Mouse (Mus musculus): ENCODE measurements at regions not wholly inside any gene's neighbourhood (a gene's known extent, or its start where the extent isn't known, plus 50 kb on each side); places are given as distances from the start of the nearest gene placed in this dataset.
A peak's percentile ranks its signal among the peaks of the same experiment; 100 is the strongest.

GRCm38 (mm10) chr11:64652811-64653210 is 216.4 kb upstream of the F930015N05Rik start:
- Histone ChIP-seq H3K4me3 (no peak overlapping the region), H3K27me3 (replicated peaks) (no peaks in the 10 kb centered on the region), H3K4me1 (replicated peaks) (0 out of 2 replicates have a peak, but pooled peaks cover 2% of the 10 kb centered on the region), H3K4me2 (no peak overlapping the region), H3K9ac (no peak overlapping the region), H3K36me3 (no peaks in the 10 kb centered on the region), H3K9me3 (replicated peaks) (no peaks in the 10 kb centered on the region), H3K27ac (ENCODE audit: poor library complexity, severe bottlenecking) (no peak overlapping the region)
- no peak for ATAC-seq (ENCODE audit: insufficient number of reproducible peaks, low FRiP score)

DNA sequence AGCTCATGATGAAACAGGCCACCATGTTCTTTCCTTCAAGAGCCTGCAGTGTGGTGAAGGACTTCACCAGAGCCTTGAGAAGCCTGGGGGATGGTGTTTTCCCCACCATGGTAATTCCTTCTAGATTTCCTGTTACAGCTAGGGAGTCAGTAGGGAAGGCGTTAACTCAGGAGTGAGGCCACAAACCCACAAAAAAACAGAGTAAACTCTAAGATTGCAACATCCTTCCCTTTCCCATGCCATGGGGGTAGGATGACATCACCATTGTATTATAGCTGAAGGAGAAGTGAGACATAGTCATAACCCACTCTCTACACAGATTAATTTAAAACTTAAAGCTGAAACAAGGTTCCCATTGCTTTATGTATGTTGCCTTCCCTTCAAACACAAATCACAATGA is 218.7 kb upstream of the F930015N05Rik start:
- no peak overlapping the region for H3K9ac ChIP-seq
- ATAC-seq (ENCODE audit: insufficient number of reproducible peaks, low FRiP score) = no peak
- no peak overlapping the region for H3K4me2 ChIP-seq
- H3K4me1 ChIP-seq (replicated peaks) = 0 out of 2 replicates have a peak, but pooled peaks cover 2% of the 10 kb centered on the region
- no peak overlapping the region for H3K27ac ChIP-seq (ENCODE audit: poor library complexity, severe bottlenecking)
- H3K36me3 ChIP-seq = no peaks in the 10 kb centered on the region
- no peak overlapping the region for H3K4me3 ChIP-seq
- no peaks in the 10 kb centered on the region for H3K27me3 ChIP-seq (replicated peaks)
- no peaks in the 10 kb centered on the region for H3K9me3 ChIP-seq (replicated peaks)
- WGBS = 70% methylated on average over 1 of the region's 1 CpGs

- no peaks in the 10 kb centered on the region for H3K36me3 ChIP-seq
- peak overlapping the region; percentile 41; the same call in 1 of the 2 replicates for H3K4me2 ChIP-seq
- H3K4me3 ChIP-seq = no peak overlapping the region
- 17% methylated on average over 6 of the region's 6 CpGs for WGBS
- H3K9me3 ChIP-seq (replicated peaks) = no peaks in the 10 kb centered on the region
- H3K27ac ChIP-seq (ENCODE audit: poor library complexity, severe bottlenecking) = no peak overlapping the region
- no peak for ATAC-seq (ENCODE audit: insufficient number of reproducible peaks, low FRiP score)
- no peak overlapping the region for H3K9ac ChIP-seq
- H3K27me3 ChIP-seq (replicated peaks) = no peaks in the 10 kb centered on the region
- peaks cover 9% of the 10 kb centered on the region; the same call in 1 of the 2 replicates for H3K4me1 ChIP-seq (replicated peaks)
These were observed 226.7 kb upstream of the F930015N05Rik start for GRCm38 (mm10) chr11:64663166-64663565.

DNA sequence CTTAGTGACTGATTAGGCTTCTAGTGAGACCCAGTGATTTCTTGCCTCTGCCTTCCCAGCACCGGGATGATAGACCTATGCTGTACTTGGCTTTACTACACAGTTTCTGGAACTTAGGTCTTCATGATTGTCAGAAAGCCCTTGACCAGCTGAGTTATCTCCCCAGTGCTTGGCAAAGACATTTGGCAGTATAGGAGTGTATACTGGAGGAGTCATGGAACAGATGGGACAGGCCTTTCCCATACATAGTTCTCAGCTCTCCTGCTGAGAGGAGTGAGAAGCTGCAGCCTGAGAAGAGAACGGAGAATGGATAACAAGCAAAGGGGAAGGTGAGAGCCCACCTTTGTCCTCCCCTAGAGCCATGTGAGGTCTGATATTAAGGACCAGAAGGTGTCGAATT is 230.6 kb upstream of the F930015N05Rik start:
- Histone ChIP-seq H3K4me1 (replicated peaks) (peaks cover 14% of the 10 kb centered on the region), H3K4me3 (no peak overlapping the region), H3K27ac (ENCODE audit: poor library complexity, severe bottlenecking) (no peak overlapping the region), H3K9me3 (replicated peaks) (no peaks in the 10 kb centered on the region), H3K9ac (no peak overlapping the region), H3K27me3 (replicated peaks) (no peaks in the 10 kb centered on the region), H3K4me2 (no peak overlapping the region), H3K36me3 (no peaks in the 10 kb centered on the region)
- ATAC-seq (ENCODE audit: insufficient number of reproducible peaks, low FRiP score) = no peak
- WGBS = 68% methylated on average over 3 of the region's 3 CpGs

DNA sequence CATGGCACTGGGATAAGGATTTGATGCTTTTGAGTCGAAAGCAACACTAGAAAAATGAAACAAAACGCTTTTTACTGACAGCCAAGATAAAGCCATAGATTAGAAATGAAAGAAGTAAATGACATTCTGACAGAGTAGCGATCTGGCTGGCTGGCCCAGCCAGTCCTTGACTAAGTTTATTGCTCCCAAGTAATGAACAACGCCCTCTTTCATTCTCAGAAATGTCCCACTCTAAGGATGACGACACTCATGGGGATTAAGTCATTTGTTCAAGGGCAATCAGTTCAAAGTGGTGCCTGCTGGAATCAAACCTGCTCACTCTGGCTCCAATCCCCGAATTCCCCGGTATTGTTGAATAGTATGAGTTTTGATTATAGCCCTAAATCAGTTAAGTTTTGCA is 231.1 kb upstream of the F930015N05Rik start:
- H3K27ac ChIP-seq (ENCODE audit: poor library complexity, severe bottlenecking) = no peak overlapping the region
- peaks cover 15% of the 10 kb centered on the region for H3K4me1 ChIP-seq (replicated peaks)
- no peak overlapping the region for H3K9ac ChIP-seq
- H3K4me3 ChIP-seq = no peak overlapping the region
- ATAC-seq (ENCODE audit: insufficient number of reproducible peaks, low FRiP score) = no peak
- no peaks in the 10 kb centered on the region for H3K27me3 ChIP-seq (replicated peaks)
- H3K4me2 ChIP-seq = no peak overlapping the region
- H3K9me3 ChIP-seq (replicated peaks) = no peaks in the 10 kb centered on the region
- no peaks in the 10 kb centered on the region for H3K36me3 ChIP-seq
- WGBS = 58% methylated on average over 7 of the region's 7 CpGs

- H3K4me3 ChIP-seq = no peak overlapping the region
- 26% methylated on average over 3 of the region's 3 CpGs for WGBS
- peaks cover 4% of the 10 kb centered on the region; the same call in 1 of the 2 replicates for H3K9me3 ChIP-seq (replicated peaks)
- no peaks in the 10 kb centered on the region for H3K27me3 ChIP-seq (replicated peaks)
- no peak for ATAC-seq (ENCODE audit: insufficient number of reproducible peaks, low FRiP score)
- H3K27ac ChIP-seq (ENCODE audit: poor library complexity, severe bottlenecking) = no peak overlapping the region
- no peak overlapping the region for H3K9ac ChIP-seq
- H3K4me2 ChIP-seq = no peak overlapping the region
- no peaks in the 10 kb centered on the region for H3K36me3 ChIP-seq
- H3K4me1 ChIP-seq (replicated peaks) = peaks cover 6% of the 10 kb centered on the region
These were observed 235.4 kb upstream of the F930015N05Rik start for GRCm38 (mm10) chr11:64671898-64672297.

GRCm38 (mm10) chr11:64673546-64673945 is 237.1 kb upstream of the F930015N05Rik start:
- Histone ChIP-seq H3K4me3 (no peak overlapping the region), H3K4me2 (no peak overlapping the region), H3K36me3 (no peaks in the 10 kb centered on the region), H3K27ac (ENCODE audit: poor library complexity, severe bottlenecking) (no peak overlapping the region), H3K9ac (no peak overlapping the region), H3K4me1 (replicated peaks) (peaks cover 6% of the 10 kb centered on the region), H3K9me3 (replicated peaks) (peaks cover 9% of the 10 kb centered on the region; the same call in 1 of the 2 replicates), H3K27me3 (replicated peaks) (no peaks in the 10 kb centered on the region)
- no peak for ATAC-seq (ENCODE audit: insufficient number of reproducible peaks, low FRiP score)
- 61% methylated on average over 4 of the region's 4 CpGs for WGBS

DNA sequence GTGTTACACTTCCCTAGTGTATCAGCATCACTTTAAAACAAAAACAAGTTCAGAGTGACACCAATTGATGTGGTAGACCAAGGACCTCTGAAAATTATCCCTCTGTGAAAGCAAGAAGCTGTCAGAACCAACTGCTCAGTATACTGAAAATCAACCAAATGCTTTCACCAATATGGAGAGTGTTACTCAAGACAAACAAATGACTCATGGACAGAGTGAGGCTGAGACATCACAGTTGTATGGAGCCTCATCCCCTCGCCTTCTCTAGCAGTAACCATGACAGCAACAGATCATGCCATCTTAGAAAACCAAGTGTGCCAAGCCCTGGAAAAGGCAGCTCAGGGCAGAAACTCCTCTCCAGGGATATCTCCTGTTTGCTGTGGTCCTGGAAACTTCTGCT is 267.3 kb upstream of the F930015N05Rik start:
- ATAC-seq (ENCODE audit: insufficient number of reproducible peaks, low FRiP score) = no peak
- H3K4me2 ChIP-seq = no peak overlapping the region
- H3K9me3 ChIP-seq (replicated peaks) = no peaks in the 10 kb centered on the region
- 38% methylated on average over 1 of the region's 1 CpGs for WGBS
- H3K27ac ChIP-seq (ENCODE audit: poor library complexity, severe bottlenecking) = no peak overlapping the region
- no peaks in the 10 kb centered on the region for H3K4me1 ChIP-seq (replicated peaks)
- H3K27me3 ChIP-seq (replicated peaks) = no peaks in the 10 kb centered on the region
- no peak overlapping the region for H3K9ac ChIP-seq
- H3K4me3 ChIP-seq = no peak overlapping the region
- H3K36me3 ChIP-seq = no peaks in the 10 kb centered on the region

GRCm38 (mm10) chr11:64711801-64712200 is 267.0 kb upstream of the Elac2 start:
- H3K36me3 ChIP-seq = no peaks in the 10 kb centered on the region
- H3K9me3 ChIP-seq (replicated peaks) = 0 out of 2 replicates have a peak, but pooled peaks cover 3% of the 10 kb centered on the region
- WGBS = 80% methylated on average over 2 of the region's 2 CpGs
- no peak overlapping the region for H3K27ac ChIP-seq (ENCODE audit: poor library complexity, severe bottlenecking)
- H3K4me2 ChIP-seq = no peak overlapping the region
- H3K27me3 ChIP-seq (replicated peaks) = peaks cover 4% of the 10 kb centered on the region; the same call in 1 of the 2 replicates
- ATAC-seq (ENCODE audit: insufficient number of reproducible peaks, low FRiP score) = no peak
- H3K9ac ChIP-seq = no peak overlapping the region
- no peaks in the 10 kb centered on the region for H3K4me1 ChIP-seq (replicated peaks)
- no peak overlapping the region for H3K4me3 ChIP-seq

DNA sequence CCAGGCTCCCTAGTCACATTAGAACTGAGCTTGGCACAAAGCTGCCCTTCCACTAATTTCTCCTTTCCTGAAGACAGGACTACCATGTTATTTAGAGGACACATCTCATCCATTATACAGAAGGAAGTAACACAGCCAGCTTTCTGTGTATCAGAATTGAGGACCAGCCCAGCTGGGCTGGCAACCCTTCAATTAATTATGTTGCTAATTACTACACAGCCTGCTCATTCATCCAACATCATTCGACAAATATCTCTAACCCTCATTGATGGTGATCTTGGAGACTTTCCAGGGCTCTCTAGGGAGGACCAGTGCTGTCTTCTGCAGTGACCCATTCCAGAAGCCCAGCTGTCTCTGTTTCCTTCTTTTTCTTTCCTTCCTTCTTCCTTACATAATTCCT is 263.7 kb upstream of the Elac2 start:
- 0 out of 2 replicates have a peak, but pooled peaks cover 3% of the 10 kb centered on the region for H3K9me3 ChIP-seq (replicated peaks)
- peaks cover 7% of the 10 kb centered on the region for H3K27me3 ChIP-seq (replicated peaks)
- H3K4me3 ChIP-seq = no peak overlapping the region
- no peak for ATAC-seq (ENCODE audit: insufficient number of reproducible peaks, low FRiP score)
- H3K4me1 ChIP-seq (replicated peaks) = no peaks in the 10 kb centered on the region
- 66% methylated on average over 1 of the region's 1 CpGs for WGBS
- no peaks in the 10 kb centered on the region for H3K36me3 ChIP-seq
- no peak overlapping the region for H3K27ac ChIP-seq (ENCODE audit: poor library complexity, severe bottlenecking)
- no peak overlapping the region for H3K9ac ChIP-seq
- no peak overlapping the region for H3K4me2 ChIP-seq

DNA sequence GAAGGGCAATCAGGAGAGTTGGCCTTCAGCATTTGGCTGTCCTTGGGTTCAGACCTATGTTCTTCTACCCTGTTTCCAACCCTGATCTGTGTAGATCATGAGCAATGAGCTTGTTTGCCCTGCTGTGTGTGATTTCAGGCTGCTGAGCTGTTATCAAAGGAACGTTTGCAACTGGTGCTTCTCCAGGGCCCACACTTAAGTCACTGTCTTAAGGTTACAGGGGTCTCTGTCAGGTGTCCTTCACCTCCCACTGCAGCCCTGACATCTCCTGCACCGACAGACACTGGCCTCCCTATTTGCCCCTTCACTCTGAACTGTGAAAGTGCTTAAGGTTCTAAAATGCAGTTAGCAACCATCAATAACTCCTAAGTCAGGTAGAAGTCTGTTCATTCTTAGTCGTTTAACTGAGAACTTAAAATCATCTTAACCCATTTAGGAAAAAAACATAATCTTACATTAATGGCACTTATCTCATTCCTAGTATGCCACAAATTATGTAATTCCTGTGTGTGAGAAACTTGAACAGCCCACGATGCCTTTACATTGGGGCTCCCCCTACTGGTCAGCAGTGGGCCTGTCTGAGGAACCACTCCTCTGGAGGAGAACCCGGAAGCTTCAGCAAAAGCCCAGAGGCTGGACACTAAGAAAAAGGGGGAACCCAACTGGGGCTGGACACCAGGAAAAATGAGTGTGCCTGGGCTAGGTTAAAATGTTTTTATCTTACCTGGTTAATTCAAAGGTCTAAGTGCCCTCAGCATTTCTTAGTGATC is 260.3 kb upstream of the Elac2 start:
- 8% methylated on average over 5 of the region's 5 CpGs for WGBS
- peaks cover 3% of the 10 kb centered on the region for H3K27me3 ChIP-seq (replicated peaks)
- H3K4me3 ChIP-seq = no peak overlapping the region
- H3K27ac ChIP-seq (ENCODE audit: poor library complexity, severe bottlenecking) = no peak overlapping the region
- H3K36me3 ChIP-seq = no peaks in the 10 kb centered on the region
- no peaks in the 10 kb centered on the region for H3K4me1 ChIP-seq (replicated peaks)
- no peak overlapping the region for H3K4me2 ChIP-seq
- ATAC-seq (ENCODE audit: insufficient number of reproducible peaks, low FRiP score) = no peak
- no peaks in the 10 kb centered on the region for H3K9me3 ChIP-seq (replicated peaks)
- H3K9ac ChIP-seq = no peak overlapping the region

DNA sequence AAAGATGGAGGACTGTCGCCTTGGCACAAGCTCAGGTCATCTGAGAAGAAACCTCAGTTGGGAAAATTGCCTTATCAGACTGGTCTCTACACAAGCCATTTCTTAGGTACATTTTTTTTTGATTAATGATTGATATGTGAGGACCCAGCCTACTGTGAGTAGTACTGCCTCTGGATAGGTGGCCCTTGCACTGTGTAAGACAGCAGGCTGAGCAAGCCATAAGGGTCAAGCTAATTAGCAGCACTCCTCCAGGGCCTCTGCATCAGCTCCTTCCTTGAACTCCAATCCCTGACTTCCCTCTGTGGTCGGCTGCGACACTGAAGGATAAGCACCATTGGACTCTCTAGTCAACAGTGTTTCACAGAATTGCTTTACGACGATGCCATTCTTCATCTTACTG is 252.6 kb upstream of the Elac2 start:
- no peaks in the 10 kb centered on the region for H3K4me1 ChIP-seq (replicated peaks)
- no peak overlapping the region for H3K4me2 ChIP-seq
- no peak overlapping the region for H3K9ac ChIP-seq
- no peak overlapping the region for H3K27ac ChIP-seq (ENCODE audit: poor library complexity, severe bottlenecking)
- WGBS = 88% methylated on average over 5 of the region's 5 CpGs
- no peaks in the 10 kb centered on the region for H3K36me3 ChIP-seq
- H3K4me3 ChIP-seq = no peak overlapping the region
- ATAC-seq (ENCODE audit: insufficient number of reproducible peaks, low FRiP score) = no peak
- H3K9me3 ChIP-seq (replicated peaks) = no peaks in the 10 kb centered on the region
- H3K27me3 ChIP-seq (replicated peaks) = peaks cover 10% of the 10 kb centered on the region; the same call in 1 of the 2 replicates
